Mouse (Mus musculus) neural tube, embryonic 15.5 days (tissue): ENCODE measurements around the gene Gm17490. TPM values are rescaled to one million over a fixed set of nuclear protein-coding genes. Genes with fewer than 3 reads are reported as not detected.

Experiments used
- ATAC-seq: fragments of 200-750 bp; cut with Nextera tagmentation; 2 replicates; pipeline ENCODE4 v1.8.0; 2017; ENCODE audit warnings: mild to moderate bottlenecking, moderate TSS enrichment, moderate library complexity; ENCODE audit not compliant: low FRiP score
- H3K27ac ChIP-seq: fragments of 300-500 bp; sonication (generic); replicated peaks from 2 replicates; pipeline ENCODE4 v1.5.1; 2015; ENCODE audit warnings: mild to moderate bottlenecking, inconsistent platforms
- H3K27me3 ChIP-seq: fragments of 300-500 bp; sonication (generic); replicated peaks from 2 replicates; pipeline ENCODE4 v1.6.1; 2015; ENCODE audit warnings: inconsistent platforms
- H3K36me3 ChIP-seq: fragments of 300-500 bp; sonication (generic); 2 replicates; pipeline ENCODE4 v1.6.1; 2015; ENCODE audit warnings: inconsistent platforms
- H3K4me1 ChIP-seq: fragments of 300-500 bp; sonication (generic); 2 replicates; pipeline ENCODE4 v1.6.1; 2015; ENCODE audit warnings: inconsistent platforms
- H3K4me2 ChIP-seq: fragments of 300-500 bp; sonication (generic); 2 replicates; pipeline ENCODE4 v1.6.1; 2015; ENCODE audit warnings: inconsistent platforms, mild to moderate bottlenecking, moderate library complexity
- H3K4me3 ChIP-seq: fragments of 300-500 bp; sonication (generic); replicated peaks from 2 replicates; pipeline ENCODE4 v1.5.1; 2015; ENCODE audit warnings: mild to moderate bottlenecking, inconsistent platforms
- H3K9ac ChIP-seq: fragments of 300-500 bp; sonication (generic); replicated peaks from 2 replicates; pipeline ENCODE4 v1.6.1; 2015; ENCODE audit warnings: mild to moderate bottlenecking, inconsistent platforms
- H3K9me3 ChIP-seq: fragments of 300-500 bp; sonication (generic); replicated peaks from 2 replicates; pipeline ENCODE4 v1.6.1; 2016; ENCODE audit warnings: inconsistent platforms
- WGBS: fragments of 180-500 bp; shearing (Covaris S2); methylation state at CpG from one replicate; pipeline ENCODE4 v1.1.7; 2015; ENCODE audit warnings: mixed read lengths; 5-methylcytosine and 5-hydroxymethylcytosine counted together
- polyA plus RNA-seq: library from polyadenylated mRNA; unstranded; fragments of >200 nt; fragmentation: Nextera tagmentation; extraction: Ambion mirVana; gene quantifications from 2 replicates; pipeline ENCODE4 v1.2.1, GENCODE M21; 2015

The Gm17490 gene
- not detected in 2 replicates for polyA plus RNA-seq

GRCm38 (mm10) chr2:11625890-11626289 lies at the start of gene Gm17490:
Gene Gm17490, minus strand, starts transcription at chr2:11626264.
- Histone ChIP-seq H3K9me3 (no peaks in the 10 kb centered on the region), H3K9ac (no peak within 1 kb of the TSS), H3K4me1 (no peaks in the 10 kb centered on the region), H3K27me3 (no peaks in the 10 kb centered on the region), H3K4me3 (no peak within 1 kb of the TSS), H3K4me2 (no peak within 1 kb of the TSS), H3K36me3 (no peaks in the 10 kb centered on the region), H3K27ac (no peak within 1 kb of the TSS)
- ATAC-seq: no peak
- 95% methylated on average over 5 of the region's 5 CpGs for WGBS

GRCm38 (mm10) chr2:11672144-11672543 lies 46.1 kb upstream of the Gm17490 start:
- Histone ChIP-seq H3K9me3 (no peaks in the 10 kb centered on the region), H3K27me3 (no peaks in the 10 kb centered on the region), H3K27ac (no peak overlapping the region), H3K4me2 (no peak overlapping the region), H3K9ac (no peak overlapping the region), H3K4me3 (no peak overlapping the region), H3K36me3 (no peaks in the 10 kb centered on the region), H3K4me1 (no peaks in the 10 kb centered on the region)
- 27% methylated on average over 3 of the region's 3 CpGs for WGBS
- no peak for ATAC-seq

GRCm38 (mm10) chr2:11665326-11665725 lies 39.3 kb upstream of the Gm17490 start:
- Histone ChIP-seq H3K27me3 (no peaks in the 10 kb centered on the region), H3K9me3 (no peaks in the 10 kb centered on the region), H3K9ac (no peak overlapping the region), H3K36me3 (no peaks in the 10 kb centered on the region), H3K4me2 (no peak overlapping the region), H3K27ac (no peak overlapping the region), H3K4me1 (0 out of 2 replicates have a peak, but pooled peaks cover 5% of the 10 kb centered on the region), H3K4me3 (no peak overlapping the region)
- ATAC-seq: no peak
- WGBS: 95% methylated on average over 3 of the region's 3 CpGs

- Histone ChIP-seq H3K9ac (no peak overlapping the region), H3K4me1 (0 out of 2 replicates have a peak, but pooled peaks cover 5% of the 10 kb centered on the region), H3K36me3 (no peaks in the 10 kb centered on the region), H3K27me3 (no peaks in the 10 kb centered on the region), H3K4me3 (no peak overlapping the region), H3K9me3 (no peaks in the 10 kb centered on the region), H3K4me2 (peak overlapping the region; percentile 52; the same call in 1 of the 2 replicates), H3K27ac (no peak overlapping the region)
- WGBS: 86% methylated on average over 4 of the region's 4 CpGs
- no peak for ATAC-seq
Measured at GRCm38 (mm10) chr2:11664806-11665205, 38.7 kb upstream of the Gm17490 start.

GRCm38 (mm10) chr2:11664367-11664766 lies 38.3 kb upstream of the Gm17490 start:
- peak; percentile 75 for ATAC-seq
- no peaks in the 10 kb centered on the region for H3K27me3 ChIP-seq
- H3K4me3 ChIP-seq: peak overlapping the region; percentile 27
- H3K27ac ChIP-seq: no peak overlapping the region
- 0 out of 2 replicates have a peak, but pooled peaks cover 5% of the 10 kb centered on the region for H3K4me1 ChIP-seq
- peak overlapping the region; percentile 52 for H3K4me2 ChIP-seq
- 50% methylated on average over 6 of the region's 6 CpGs for WGBS
- H3K9me3 ChIP-seq: no peaks in the 10 kb centered on the region
- H3K36me3 ChIP-seq: no peaks in the 10 kb centered on the region
- no peak overlapping the region for H3K9ac ChIP-seq

- no peak overlapping the region for H3K27ac ChIP-seq
- peak; percentile 96 for ATAC-seq
- H3K4me1 ChIP-seq: 0 out of 2 replicates have a peak, but pooled peaks cover 5% of the 10 kb centered on the region
- WGBS: 3% methylated on average over 10 of the region's 10 CpGs
- peak overlapping the region; percentile 52 for H3K4me2 ChIP-seq
- no peak overlapping the region for H3K9ac ChIP-seq
- no peaks in the 10 kb centered on the region for H3K9me3 ChIP-seq
- H3K27me3 ChIP-seq: no peaks in the 10 kb centered on the region
- H3K36me3 ChIP-seq: no peaks in the 10 kb centered on the region
- peak overlapping the region; percentile 27 for H3K4me3 ChIP-seq
Measured at GRCm38 (mm10) chr2:11663961-11664360, 37.9 kb upstream of the Gm17490 start.

GRCm38 (mm10) chr2:11662907-11663230 lies 36.8 kb upstream of the Gm17490 start:
- H3K27me3 ChIP-seq: no peaks in the 10 kb centered on the region
- no peak for ATAC-seq
- H3K36me3 ChIP-seq: no peaks in the 10 kb centered on the region
- no peak overlapping the region for H3K4me2 ChIP-seq
- no peak overlapping the region for H3K27ac ChIP-seq
- 0 out of 2 replicates have a peak, but pooled peaks cover 5% of the 10 kb centered on the region for H3K4me1 ChIP-seq
- no peaks in the 10 kb centered on the region for H3K9me3 ChIP-seq
- no peak overlapping the region for H3K4me3 ChIP-seq
- no peak overlapping the region for H3K9ac ChIP-seq
- 100% methylated on average over 1 of the region's 1 CpGs for WGBS

GRCm38 (mm10) chr2:11662143-11662906 lies 36.3 kb upstream of the Gm17490 start:
- H3K4me1 ChIP-seq: 0 out of 2 replicates have a peak, but pooled peaks cover 5% of the 10 kb centered on the region
- no peak overlapping the region for H3K27ac ChIP-seq
- no peaks in the 10 kb centered on the region for H3K9me3 ChIP-seq
- H3K4me2 ChIP-seq: no peak overlapping the region
- 85% methylated on average over 6 of the region's 6 CpGs for WGBS
- H3K4me3 ChIP-seq: no peak overlapping the region
- H3K9ac ChIP-seq: no peak overlapping the region
- ATAC-seq: no peak
- H3K27me3 ChIP-seq: no peaks in the 10 kb centered on the region
- H3K36me3 ChIP-seq: no peaks in the 10 kb centered on the region

GRCm38 (mm10) chr2:11659263-11659662 lies 33.2 kb upstream of the Gm17490 start:
- Histone ChIP-seq H3K9ac (no peak overlapping the region), H3K27me3 (no peaks in the 10 kb centered on the region), H3K27ac (no peak overlapping the region), H3K4me3 (no peak overlapping the region), H3K4me2 (no peak overlapping the region), H3K36me3 (no peaks in the 10 kb centered on the region), H3K9me3 (no peaks in the 10 kb centered on the region), H3K4me1 (0 out of 2 replicates have a peak, but pooled peaks cover 3% of the 10 kb centered on the region)
- no peak for ATAC-seq
- WGBS: 23% methylated on average over 2 of the region's 2 CpGs

GRCm38 (mm10) chr2:11657581-11657980 lies 31.5 kb upstream of the Gm17490 start:
- H3K27ac ChIP-seq: no peak overlapping the region
- no peak for ATAC-seq
- 96% methylated on average over 2 of the region's 2 CpGs for WGBS
- no peaks in the 10 kb centered on the region for H3K4me1 ChIP-seq
- H3K9ac ChIP-seq: no peak overlapping the region
- no peak overlapping the region for H3K4me3 ChIP-seq
- no peak overlapping the region for H3K4me2 ChIP-seq
- no peaks in the 10 kb centered on the region for H3K9me3 ChIP-seq
- no peaks in the 10 kb centered on the region for H3K27me3 ChIP-seq
- no peaks in the 10 kb centered on the region for H3K36me3 ChIP-seq

GRCm38 (mm10) chr2:11654990-11655931 lies 29.2 kb upstream of the Gm17490 start:
- no peak overlapping the region for H3K4me2 ChIP-seq
- no peaks in the 10 kb centered on the region for H3K36me3 ChIP-seq
- H3K9me3 ChIP-seq: no peaks in the 10 kb centered on the region
- H3K27ac ChIP-seq: no peak overlapping the region
- no peaks in the 10 kb centered on the region for H3K27me3 ChIP-seq
- no peaks in the 10 kb centered on the region for H3K4me1 ChIP-seq
- 79% methylated on average over 9 of the region's 9 CpGs for WGBS
- ATAC-seq: no peak
- H3K9ac ChIP-seq: no peak overlapping the region
- no peak overlapping the region for H3K4me3 ChIP-seq
